Mouse (Mus musculus) midbrain, embryonic 11.5 days (tissue): Measurements from ENCODE around the gene Scly. TPM values are rescaled to one million over a fixed set of nuclear protein-coding genes. Genes with fewer than 3 reads are reported as not detected.

ENCODE experiments used
- ATAC-seq: fragments of 200-750 bp; cut with Nextera tagmentation; 2 replicates; pipeline ENCODE4 v1.8.0; 2017; ENCODE audit warnings: moderate TSS enrichment, moderate library complexity; ENCODE audit not compliant: low FRiP score
- DNase-seq: peaks from one replicate; pipeline ENCODE4 v3.0.0; 2015; ENCODE audit warnings: low spot score; ENCODE audit errors: missing footprints
- H3K27ac ChIP-seq: fragments of 300-500 bp; sonication (generic); 2 replicates; pipeline ENCODE4 v1.5.1; 2014; ENCODE audit warnings: low read depth, low read length
- H3K27me3 ChIP-seq: fragments of 300-500 bp; sonication (generic); 2 replicates; pipeline ENCODE4 v1.6.1; 2014; ENCODE audit warnings: mild to moderate bottlenecking, low read length, moderate library complexity, mixed read lengths; ENCODE audit not compliant: control insufficient read depth, insufficient read depth
- H3K36me3 ChIP-seq: fragments of 300-500 bp; sonication (generic); 2 replicates; pipeline ENCODE4 v1.6.1; 2014; ENCODE audit warnings: mild to moderate bottlenecking, low read length, moderate library complexity, mixed read lengths; ENCODE audit not compliant: control insufficient read depth, insufficient read depth
- H3K4me1 ChIP-seq: fragments of 300-500 bp; sonication (generic); 2 replicates; pipeline ENCODE4 v1.6.1; 2014; ENCODE audit warnings: low read length; ENCODE audit not compliant: control insufficient read depth, insufficient read depth
- H3K4me2 ChIP-seq: fragments of 300-500 bp; sonication (generic); 2 replicates; pipeline ENCODE4 v1.6.1; 2014; ENCODE audit warnings: mild to moderate bottlenecking, moderate library complexity
- H3K4me3 ChIP-seq: fragments of 300-500 bp; sonication (generic); 2 replicates; pipeline ENCODE4 v1.5.1; 2014; ENCODE audit warnings: low read depth, low read length
- H3K9ac ChIP-seq: fragments of 300-500 bp; sonication (generic); 2 replicates; pipeline ENCODE4 v1.6.1; 2014; ENCODE audit warnings: low read length
- H3K9me3 ChIP-seq: fragments of 300-500 bp; sonication (generic); 2 replicates; pipeline ENCODE4 v1.6.1; 2016; ENCODE audit warnings: low read length; ENCODE audit not compliant: control insufficient read depth
- WGBS: fragments of 180-500 bp; shearing (Covaris S2); extraction: QIAGEN DNeasy Blood & Tissue Kit; methylation state at CpG from one replicate; pipeline ENCODE4 v1.1.7; 2014; 5-methylcytosine and 5-hydroxymethylcytosine counted together
- polyA plus RNA-seq: library from polyadenylated mRNA; unstranded; fragments of >200 nt; fragmentation: Nextera tagmentation; extraction: Ambion mirVana; gene quantifications from 2 replicates; pipeline ENCODE4 v1.2.1, GENCODE M21; 2014

The Scly gene
- polyA plus RNA-seq, 1 experiment from 2014 or later, result 11.0 TPM

GRCm38 (mm10) chr1:91262508-91262907 lies 35.6 kb upstream of the Scly start:
- Histone ChIP-seq H3K9ac (no peak overlapping the region), H3K36me3 (no peaks in the 10 kb centered on the region), H3K27me3 (no peaks in the 10 kb centered on the region), H3K9me3 (no peaks in the 10 kb centered on the region), H3K4me1 (no peaks in the 10 kb centered on the region), H3K4me2 (no peak overlapping the region), H3K4me3 (no peak overlapping the region), H3K27ac (no peak overlapping the region)
- no peak for ATAC-seq
- 95% methylated on average over 7 of the region's 7 CpGs for WGBS
- no peak for DNase-seq

- H3K4me3 ChIP-seq, result no peak overlapping the region
- H3K27me3 ChIP-seq, result no peaks in the 10 kb centered on the region
- no peak for ATAC-seq
- no peak for DNase-seq
- no peaks in the 10 kb centered on the region for H3K4me1 ChIP-seq
- H3K27ac ChIP-seq, result no peak overlapping the region
- H3K4me2 ChIP-seq, result no peak overlapping the region
- H3K9me3 ChIP-seq, result no peaks in the 10 kb centered on the region
- H3K36me3 ChIP-seq, result no peaks in the 10 kb centered on the region
- H3K9ac ChIP-seq, result no peak overlapping the region
- 89% methylated on average over 2 of the region's 2 CpGs for WGBS
These were observed 25.9 kb upstream of the Scly start for GRCm38 (mm10) chr1:91272260-91272659.

GRCm38 (mm10) chr1:91276581-91276980 lies 21.6 kb upstream of the Scly start:
- H3K27ac ChIP-seq, result no peak overlapping the region
- H3K36me3 ChIP-seq, result peaks cover 3% of the 10 kb centered on the region; the same call in 1 of the 2 replicates
- no peaks in the 10 kb centered on the region for H3K4me1 ChIP-seq
- no peaks in the 10 kb centered on the region for H3K9me3 ChIP-seq
- ATAC-seq, result no peak
- H3K4me2 ChIP-seq, result no peak overlapping the region
- H3K9ac ChIP-seq, result no peak overlapping the region
- 97% methylated on average over 4 of the region's 4 CpGs for WGBS
- no peak overlapping the region for H3K4me3 ChIP-seq
- DNase-seq, result no peak
- H3K27me3 ChIP-seq, result no peaks in the 10 kb centered on the region

GRCm38 (mm10) chr1:91277480-91277879 lies 20.7 kb upstream of the Scly start:
- Histone ChIP-seq H3K9me3 (no peaks in the 10 kb centered on the region), H3K4me1 (no peaks in the 10 kb centered on the region), H3K27ac (no peak overlapping the region), H3K4me3 (no peak overlapping the region), H3K9ac (no peak overlapping the region), H3K27me3 (no peaks in the 10 kb centered on the region), H3K36me3 (peaks cover 3% of the 10 kb centered on the region; the same call in 1 of the 2 replicates), H3K4me2 (no peak overlapping the region)
- WGBS, result 93% methylated on average over 2 of the region's 2 CpGs
- no peak for ATAC-seq
- no peak for DNase-seq

- H3K4me1 ChIP-seq, result no peaks in the 10 kb centered on the region
- no peaks in the 10 kb centered on the region for H3K9me3 ChIP-seq
- WGBS, result 94% methylated on average over 3 of the region's 3 CpGs
- ATAC-seq (no peak), DNase-seq (no peak)
- H3K36me3 ChIP-seq, result peaks cover 3% of the 10 kb centered on the region; the same call in 1 of the 2 replicates
- H3K4me2 ChIP-seq, result no peak overlapping the region
- H3K4me3 ChIP-seq, result no peak overlapping the region
- H3K27ac ChIP-seq, result no peak overlapping the region
- H3K27me3 ChIP-seq, result no peaks in the 10 kb centered on the region
- no peak overlapping the region for H3K9ac ChIP-seq
These were observed 19.6 kb upstream of the Scly start for GRCm38 (mm10) chr1:91278410-91279119.

- no peak overlapping the region for H3K4me3 ChIP-seq
- no peak overlapping the region for H3K27ac ChIP-seq
- DNase-seq (no peak), ATAC-seq (no peak)
- no peak overlapping the region for H3K4me2 ChIP-seq
- no peaks in the 10 kb centered on the region for H3K27me3 ChIP-seq
- peaks cover 3% of the 10 kb centered on the region; the same call in 1 of the 2 replicates for H3K36me3 ChIP-seq
- H3K9ac ChIP-seq, result no peak overlapping the region
- no peaks in the 10 kb centered on the region for H3K4me1 ChIP-seq
- H3K9me3 ChIP-seq, result no peaks in the 10 kb centered on the region
- WGBS, result 78% methylated on average over 1 of the region's 1 CpGs
These were observed 19.0 kb upstream of the Scly start for GRCm38 (mm10) chr1:91279126-91279525.

GRCm38 (mm10) chr1:91282582-91282981 lies 15.6 kb upstream of the Scly start:
- 90% methylated on average over 1 of the region's 1 CpGs for WGBS
- Histone ChIP-seq H3K27me3 (no peaks in the 10 kb centered on the region), H3K9ac (no peak overlapping the region), H3K4me2 (no peak overlapping the region), H3K36me3 (peaks cover 5% of the 10 kb centered on the region; the same call in 1 of the 2 replicates), H3K4me3 (no peak overlapping the region), H3K9me3 (no peaks in the 10 kb centered on the region), H3K4me1 (no peaks in the 10 kb centered on the region), H3K27ac (no peak overlapping the region)
- no peak for DNase-seq
- ATAC-seq, result no peak

GRCm38 (mm10) chr1:91289375-91289774 lies 8.8 kb upstream of the Scly start:
- H3K4me3 ChIP-seq, result no peak overlapping the region
- 90% methylated on average over 1 of the region's 1 CpGs for WGBS
- ATAC-seq, result no peak
- no peak for DNase-seq
- H3K36me3 ChIP-seq, result 0 out of 2 replicates have a peak, but pooled peaks cover 2% of the 10 kb centered on the region
- no peaks in the 10 kb centered on the region for H3K9me3 ChIP-seq
- H3K4me2 ChIP-seq, result no peak overlapping the region
- H3K9ac ChIP-seq, result no peak overlapping the region
- H3K27me3 ChIP-seq, result no peaks in the 10 kb centered on the region
- no peak overlapping the region for H3K27ac ChIP-seq
- no peaks in the 10 kb centered on the region for H3K4me1 ChIP-seq

GRCm38 (mm10) chr1:91292101-91292825 lies 5.9 kb upstream of the Scly start:
- H3K4me3 ChIP-seq, result no peak overlapping the region
- H3K4me1 ChIP-seq, result no peaks in the 10 kb centered on the region
- no peak for ATAC-seq
- H3K36me3 ChIP-seq, result no peaks in the 10 kb centered on the region
- no peak overlapping the region for H3K27ac ChIP-seq
- no peaks in the 10 kb centered on the region for H3K9me3 ChIP-seq
- H3K9ac ChIP-seq, result no peak overlapping the region
- WGBS, result 91% methylated on average over 11 of the region's 11 CpGs
- no peak overlapping the region for H3K4me2 ChIP-seq
- H3K27me3 ChIP-seq, result no peaks in the 10 kb centered on the region
- no peak for DNase-seq
